Mouse (Mus musculus) bone marrow macrophage, adult 2 months (primary cell): Measurements from ENCODE around the gene Thoc3.

Experiments used
- CTCF ChIP-seq: IDR thresholded peaks from 2 replicates; pipeline ENCODE4 v1.5.1; 2012; ENCODE audit warnings: low read depth, mild to moderate bottlenecking, low read length, moderate library complexity
- POLR2A ChIP-seq: IDR thresholded peaks from 2 replicates; pipeline ENCODE4 v1.6.1; 2012; ENCODE audit warnings: mild to moderate bottlenecking, low read depth, low read length, borderline replicate concordance

GRCm38 (mm10) chr13:54503604-54504521, 35.2 kb upstream of the Thoc3 start, which contains the start of gene Simc1:
- peak; percentile 54; the same call in 1 of the 2 replicates for TF ChIP-seq POLR2A
- no peak for TF ChIP-seq CTCF
